Mouse (Mus musculus): ENCODE measurements around the gene Scrn1.

GRCm38 (mm10) chr6:54494097-54494496 is 72.2 kb downstream of the Scrn1 start:
- TF ChIP-seq POLR2A (IDR thresholded peaks at IDR 0.05; ENCODE audit: insufficient read depth, low read depth, low read length) (no peak), CTCF (IDR thresholded peaks at IDR 0.05) (no peak), EP300 (IDR thresholded peaks at IDR 0.05; ENCODE audit: insufficient read depth, low read depth, low read length) (no peak)
